Mouse (Mus musculus): ENCODE data around the gene Dnaaf2.

Gene Dnaaf2

DNA sequence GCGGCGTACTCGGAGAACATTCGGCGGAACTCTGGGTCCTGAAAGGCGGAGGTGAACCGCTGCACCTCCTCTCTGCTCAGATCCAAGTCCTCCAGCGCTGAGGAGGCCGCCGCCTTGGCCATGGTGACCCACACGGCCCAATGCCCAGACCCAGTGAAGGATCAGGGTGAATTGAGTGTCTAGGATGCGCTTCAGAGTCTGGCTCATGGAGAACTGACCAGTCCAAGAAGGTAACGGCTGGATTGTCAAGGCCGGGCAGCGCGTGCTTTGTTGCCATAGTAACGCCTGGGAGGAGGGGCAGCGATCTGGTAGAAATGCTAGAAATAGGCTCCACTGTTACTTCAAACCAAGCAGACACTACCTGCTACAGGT is at the start of gene Dnaaf2:
Gene Dnaaf2 (minus strand): TSS at position 266 of the 372 bp plus-strand sequence.
- DNase-seq (ENCODE audit: low spot score in 2 of 2) = peak; percentile 81 to 82

DNA sequence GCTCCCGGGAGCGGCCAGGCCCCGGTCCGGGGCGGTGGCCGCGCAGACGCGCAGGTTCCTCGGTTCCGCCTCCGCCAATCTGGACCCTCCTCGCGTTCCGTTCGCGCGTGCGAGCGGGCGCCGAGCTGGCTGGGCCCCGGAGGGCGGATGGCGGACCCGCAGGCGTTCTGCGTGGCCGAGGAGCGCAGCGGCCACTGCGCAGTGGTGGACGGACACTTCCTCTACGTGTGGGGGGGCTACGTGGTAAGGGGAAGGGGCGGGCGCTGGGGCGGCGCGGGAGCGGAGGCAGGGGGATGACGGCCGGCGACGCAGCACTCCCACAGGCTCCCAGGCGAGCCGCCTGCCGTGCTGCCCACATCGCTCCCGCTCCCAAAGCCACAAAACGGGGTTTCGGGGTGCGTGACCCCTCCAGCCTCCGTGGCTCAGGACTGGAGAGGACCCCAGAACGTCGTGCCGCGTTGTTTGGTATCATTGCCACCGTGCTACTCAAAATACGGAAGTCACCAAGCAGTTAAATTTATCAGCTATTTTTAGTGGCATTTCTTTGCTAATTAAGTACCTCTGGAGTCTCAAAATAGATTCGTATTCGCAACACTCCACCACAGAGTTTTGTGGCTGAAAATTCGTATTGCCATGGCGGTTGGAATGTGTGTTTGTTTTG is 43.7 kb upstream of the Dnaaf2 start:
- peak; percentile 82 to 85 for DNase-seq (ENCODE audit: low spot score in 2 of 2)

DNA sequence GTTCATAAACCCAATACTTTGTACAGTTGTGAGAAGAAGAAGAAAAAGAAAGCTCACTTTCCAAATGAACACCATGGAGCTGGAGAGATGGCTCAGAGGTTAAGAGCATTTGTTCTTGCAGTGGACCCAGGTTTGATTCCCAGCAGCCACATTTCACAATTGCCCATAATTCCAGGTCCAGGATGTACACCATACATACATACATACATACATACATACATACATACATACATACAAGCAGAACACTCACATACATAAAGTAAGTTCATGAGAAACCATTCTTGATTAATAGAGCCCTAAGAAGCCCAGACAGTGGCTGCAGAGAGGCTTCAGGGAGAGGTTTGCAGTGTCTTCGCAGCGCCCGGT is 43.2 kb upstream of the Dnaaf2 start:
- no peak for DNase-seq (ENCODE audit: low spot score in 2 of 2)

DNA sequence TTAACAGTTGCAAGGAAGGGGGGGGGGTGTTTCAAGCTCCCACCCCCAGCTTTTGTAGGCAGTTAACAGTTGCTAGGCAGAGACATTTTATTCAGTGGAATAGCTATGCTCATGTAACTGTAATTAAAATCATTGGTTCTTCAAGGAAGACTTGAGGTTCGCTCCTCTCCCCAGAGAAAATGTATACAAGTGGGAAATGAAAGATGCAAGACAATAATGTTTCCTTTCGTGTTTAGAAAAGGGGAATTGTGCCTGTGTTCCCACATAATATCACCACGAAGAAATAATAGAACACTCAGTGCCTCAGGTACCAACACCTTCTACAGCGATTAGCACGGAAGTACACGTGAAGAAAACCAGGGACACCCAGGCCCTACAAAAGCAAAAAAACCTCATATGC is 42.6 kb upstream of the Dnaaf2 start, which contains the start of gene Klhdc1:
Gene Klhdc1 (plus strand): TSS at position 301 of the 400 bp plus-strand sequence.
- no peak for DNase-seq (ENCODE audit: low spot score in 2 of 2)

DNA sequence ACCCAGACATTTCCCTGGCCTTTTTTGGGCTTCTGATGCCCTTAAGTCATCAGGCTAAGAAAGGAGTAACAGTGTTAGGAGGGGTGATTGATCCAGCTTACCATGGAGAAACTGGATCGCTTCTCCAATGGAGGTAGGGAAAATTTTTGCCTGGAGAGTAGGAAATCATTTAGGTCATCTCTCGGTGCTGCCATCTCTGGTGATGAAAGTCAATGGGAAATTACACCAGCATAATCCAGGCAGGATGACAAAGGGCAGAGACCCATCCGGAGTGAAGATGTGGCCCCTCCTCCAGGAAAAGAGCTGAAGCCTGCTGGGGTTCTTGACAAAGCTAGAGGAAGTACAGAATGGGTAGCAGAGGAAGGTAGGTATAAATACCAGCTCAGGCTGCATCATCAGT is 40.1 kb upstream of the Dnaaf2 start:
- DNase-seq (ENCODE audit: low spot score in 2 of 2) = no peak

DNA sequence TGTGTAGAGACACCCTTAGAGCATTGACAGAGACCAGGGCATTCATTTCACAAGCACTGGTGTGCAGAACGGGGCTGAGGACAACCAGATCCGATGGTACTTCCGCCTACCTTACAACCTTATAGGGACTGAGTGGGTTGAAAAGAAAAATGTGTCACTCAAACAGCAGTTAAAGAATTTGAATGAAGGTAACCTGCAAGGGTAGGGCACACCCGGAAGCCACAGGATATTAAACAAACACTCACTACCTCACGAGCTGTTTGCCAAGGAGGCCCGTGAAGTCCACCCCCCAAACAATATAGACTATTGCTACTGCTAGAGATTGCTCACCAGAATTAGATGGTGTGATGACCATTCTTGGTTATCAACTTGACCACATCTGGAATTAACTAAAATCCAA is 37.6 kb upstream of the Dnaaf2 start:
- DNase-seq (ENCODE audit: low spot score in 2 of 2) = no peak

DNA sequence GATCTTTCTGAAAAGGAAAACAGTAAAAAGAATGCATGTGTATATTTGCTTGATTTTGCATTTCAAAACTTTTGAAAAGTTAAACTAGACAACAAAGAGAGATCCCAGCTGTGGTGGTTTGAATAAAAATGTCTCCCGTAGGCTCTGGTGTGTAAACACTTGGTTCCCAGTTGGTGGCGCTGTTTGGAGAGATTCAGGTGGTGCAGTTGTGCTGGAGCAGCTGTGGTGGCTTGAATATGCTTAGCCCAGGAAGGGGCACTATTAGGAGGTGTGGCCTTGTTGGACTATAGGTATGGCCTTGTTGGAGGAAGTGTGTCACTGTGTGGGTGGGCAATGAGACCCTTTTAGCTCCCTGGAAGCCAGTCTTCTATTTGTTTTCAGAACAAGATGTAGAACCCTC is 31.0 kb upstream of the Dnaaf2 start:
- no peak for DNase-seq (ENCODE audit: low spot score in 2 of 2)

DNA sequence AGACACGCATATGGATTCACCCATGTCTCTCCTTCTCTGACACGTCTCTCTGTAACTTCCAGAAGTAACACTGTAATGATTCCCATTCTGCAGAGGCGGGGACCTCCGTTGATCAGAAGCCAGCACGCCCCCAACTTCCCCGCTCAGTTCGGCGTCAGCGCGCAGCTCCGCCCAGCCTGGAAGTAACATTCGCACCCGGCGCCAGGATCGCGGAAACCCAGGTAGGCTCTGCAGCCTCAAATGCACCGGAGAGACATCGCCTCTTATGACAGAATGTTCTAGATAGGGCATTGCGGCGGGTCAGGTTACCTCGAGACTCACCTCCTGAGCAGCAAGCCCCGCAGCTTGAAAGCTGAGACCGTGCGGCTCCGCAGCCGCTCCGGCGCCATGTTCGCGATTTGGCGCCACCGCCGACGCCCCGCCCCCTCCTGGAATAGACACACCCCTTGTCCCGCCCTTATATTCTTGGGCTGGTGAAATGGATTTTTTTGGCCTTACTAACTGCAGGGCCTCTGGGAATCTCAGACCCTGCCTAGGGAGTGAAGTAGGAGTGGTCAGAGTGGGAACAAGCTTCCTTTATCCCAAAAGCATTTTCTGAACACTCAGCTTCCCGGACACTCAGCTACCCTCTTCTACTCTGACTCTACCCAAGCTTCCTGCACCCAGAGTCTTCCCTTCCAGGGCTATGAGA is 29.7 kb upstream of the Dnaaf2 start, which contains the start of gene Pole2:
Gene Pole2 (minus strand): TSS at position 420 of the 691 bp plus-strand sequence.
- DNase-seq (ENCODE audit: low spot score in 2 of 2) = peak; percentile 86 to 91

DNA sequence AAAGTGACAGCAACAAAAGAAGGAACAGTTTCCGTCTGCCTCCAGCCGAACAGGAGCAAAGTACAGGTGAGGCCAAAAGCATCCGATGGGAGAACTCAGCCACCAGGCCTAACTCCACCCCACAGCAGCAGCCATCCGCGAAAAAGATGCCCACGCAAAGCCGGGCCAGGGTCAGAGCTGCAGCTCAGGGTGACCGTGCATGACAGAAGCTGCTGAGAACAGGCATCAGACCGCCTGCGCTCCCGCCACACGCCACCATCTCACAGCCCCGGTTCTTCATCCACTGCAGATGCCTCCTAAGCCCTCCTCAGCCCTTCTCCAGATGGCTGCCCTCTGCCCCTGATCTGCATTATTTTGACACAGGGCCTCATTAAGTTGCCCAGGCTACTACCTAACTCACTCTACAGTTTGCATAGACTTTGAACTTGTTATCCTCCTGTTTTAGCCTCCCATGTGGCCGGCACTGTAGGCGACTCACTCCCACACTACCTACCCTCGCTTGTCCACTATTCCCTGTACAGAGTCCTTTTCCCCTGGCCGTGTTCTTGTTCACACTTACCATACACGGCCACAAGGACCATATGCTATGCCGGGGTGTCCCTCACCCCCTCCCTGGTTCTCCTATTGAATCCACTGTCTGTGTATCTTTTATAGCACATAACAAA is 22.5 kb upstream of the Dnaaf2 start:
- DNase-seq (ENCODE audit: low spot score in 2 of 2) = no peak

DNA sequence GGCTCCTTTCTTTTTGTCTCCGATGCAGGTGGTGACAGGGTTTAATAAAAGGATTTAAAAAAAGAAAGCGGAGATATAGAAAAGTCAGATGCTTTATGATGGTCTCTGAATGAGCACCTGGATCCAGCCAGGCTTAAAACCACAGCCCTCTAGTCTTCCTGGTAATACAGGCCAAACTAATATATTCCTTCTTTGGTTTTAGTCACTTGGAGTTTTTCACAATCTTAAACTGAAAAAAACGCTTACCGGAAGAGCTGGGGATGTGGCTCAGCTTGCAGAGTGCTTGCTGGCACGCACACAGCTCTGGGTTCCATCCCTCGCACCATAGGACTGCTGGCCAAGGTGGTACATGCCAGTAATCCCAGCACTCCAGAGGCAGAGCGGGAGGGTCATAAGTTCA is 18.4 kb upstream of the Dnaaf2 start:
- DNase-seq (ENCODE audit: low spot score in 2 of 2) = no peak

DNA sequence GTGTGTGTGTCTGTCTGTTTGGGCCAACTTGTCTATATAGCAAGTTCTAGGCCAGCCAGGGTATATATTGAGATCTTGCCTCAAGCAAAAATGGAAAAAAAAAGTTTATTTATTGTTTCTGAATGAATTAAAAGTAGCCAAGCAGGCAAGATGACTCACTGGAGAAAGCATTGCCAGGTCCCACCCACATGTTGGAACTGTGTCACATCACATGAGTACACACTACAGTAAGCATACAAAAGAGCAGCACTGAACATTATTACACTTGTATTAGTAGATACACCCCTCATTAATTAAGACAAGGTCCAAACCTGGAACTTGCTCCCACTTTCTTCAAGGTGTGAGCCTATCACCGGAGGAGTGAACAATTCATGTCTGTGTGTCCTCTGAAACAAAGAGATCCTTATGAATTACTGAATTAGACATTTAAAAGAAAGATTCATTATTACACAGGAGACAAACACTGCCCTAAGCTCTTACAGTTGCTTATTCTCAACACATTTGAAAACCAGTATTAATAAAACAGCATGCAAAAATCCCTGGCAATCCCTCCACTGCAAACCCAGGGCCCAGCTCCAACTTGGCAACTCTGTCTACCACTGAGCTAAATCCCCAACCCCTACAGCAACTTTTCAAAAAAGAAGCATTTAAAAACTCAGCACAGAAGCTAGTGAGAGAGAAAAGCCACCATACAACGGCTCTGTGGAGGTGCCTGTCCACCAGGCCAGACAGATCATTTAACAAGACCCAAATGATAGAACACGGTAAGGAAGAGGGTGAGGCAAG is 17.0 kb upstream of the Dnaaf2 start:
- peak; percentile 59 to 60 for DNase-seq (ENCODE audit: low spot score in 2 of 2)

DNA sequence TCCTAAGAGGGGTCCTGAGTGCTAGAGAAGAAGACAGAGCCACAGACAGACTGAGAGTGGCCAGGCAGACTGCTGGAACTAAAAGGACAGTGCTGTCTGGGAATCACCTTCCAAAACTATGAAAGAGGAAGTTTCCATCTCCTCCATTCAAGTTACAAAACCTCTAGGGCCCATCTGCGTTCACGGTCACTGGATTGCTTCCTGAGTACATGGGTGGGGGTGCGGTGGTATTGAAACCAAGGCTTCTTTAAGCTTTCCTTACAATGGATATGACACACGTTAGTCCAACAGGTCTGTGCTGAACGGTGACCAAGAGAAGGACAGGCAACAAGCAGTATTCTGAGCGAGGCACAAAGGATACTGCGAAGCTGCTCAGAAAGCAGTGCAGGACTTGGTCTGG is 16.2 kb upstream of the Dnaaf2 start:
- no peak for DNase-seq (ENCODE audit: low spot score in 2 of 2)

DNA sequence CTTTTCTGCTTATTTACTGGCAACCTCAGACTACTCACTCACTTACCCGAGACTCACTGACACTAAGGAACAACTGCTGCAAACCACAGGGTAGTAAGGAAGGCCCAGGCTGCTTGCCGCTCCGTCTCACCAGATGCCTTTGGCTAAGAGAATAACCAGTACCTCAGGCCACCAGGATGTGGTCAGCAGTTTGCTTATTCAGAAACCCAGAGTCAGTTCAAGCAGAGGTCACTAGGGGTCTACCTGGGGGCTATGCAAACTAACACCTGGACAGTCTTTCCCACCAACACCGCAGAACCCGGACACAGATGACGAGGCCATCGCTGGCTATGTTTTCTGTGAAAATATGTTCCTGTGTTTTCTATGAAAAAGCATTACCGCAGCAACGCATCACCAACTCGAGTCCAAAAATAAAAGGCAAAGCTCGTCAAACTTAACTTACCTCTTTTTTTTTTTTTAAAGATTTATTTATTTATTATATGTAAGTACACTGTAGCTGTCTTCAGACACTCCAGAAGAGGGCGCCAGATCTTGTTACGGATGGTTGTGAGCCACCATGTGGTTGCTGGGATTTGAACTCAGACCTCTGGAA is 15.1 kb upstream of the Dnaaf2 start:
- no peak for DNase-seq (ENCODE audit: low spot score in 2 of 2)

DNA sequence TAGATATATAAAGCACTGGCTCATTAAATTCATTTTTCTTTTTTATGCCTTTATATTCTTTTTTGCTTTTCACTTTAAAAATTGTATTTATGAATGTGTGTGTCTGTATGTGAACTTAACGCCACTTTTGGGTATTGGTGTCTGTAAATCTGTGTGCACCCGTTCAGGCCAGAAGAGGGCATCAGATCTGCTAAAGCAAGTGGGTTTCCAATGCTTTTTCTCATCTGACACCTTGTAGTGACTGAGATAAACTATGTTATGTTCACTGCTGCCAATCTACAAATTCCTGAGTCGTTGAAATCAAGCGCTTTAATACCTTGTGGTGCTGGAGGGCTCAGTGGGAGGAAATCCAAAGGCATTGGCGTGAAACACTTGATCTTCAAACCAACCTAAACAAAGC is 12.8 kb upstream of the Dnaaf2 start:
- DNase-seq (ENCODE audit: low spot score in 2 of 2) = peak in 1 of 2 experiments; percentile 41

DNA sequence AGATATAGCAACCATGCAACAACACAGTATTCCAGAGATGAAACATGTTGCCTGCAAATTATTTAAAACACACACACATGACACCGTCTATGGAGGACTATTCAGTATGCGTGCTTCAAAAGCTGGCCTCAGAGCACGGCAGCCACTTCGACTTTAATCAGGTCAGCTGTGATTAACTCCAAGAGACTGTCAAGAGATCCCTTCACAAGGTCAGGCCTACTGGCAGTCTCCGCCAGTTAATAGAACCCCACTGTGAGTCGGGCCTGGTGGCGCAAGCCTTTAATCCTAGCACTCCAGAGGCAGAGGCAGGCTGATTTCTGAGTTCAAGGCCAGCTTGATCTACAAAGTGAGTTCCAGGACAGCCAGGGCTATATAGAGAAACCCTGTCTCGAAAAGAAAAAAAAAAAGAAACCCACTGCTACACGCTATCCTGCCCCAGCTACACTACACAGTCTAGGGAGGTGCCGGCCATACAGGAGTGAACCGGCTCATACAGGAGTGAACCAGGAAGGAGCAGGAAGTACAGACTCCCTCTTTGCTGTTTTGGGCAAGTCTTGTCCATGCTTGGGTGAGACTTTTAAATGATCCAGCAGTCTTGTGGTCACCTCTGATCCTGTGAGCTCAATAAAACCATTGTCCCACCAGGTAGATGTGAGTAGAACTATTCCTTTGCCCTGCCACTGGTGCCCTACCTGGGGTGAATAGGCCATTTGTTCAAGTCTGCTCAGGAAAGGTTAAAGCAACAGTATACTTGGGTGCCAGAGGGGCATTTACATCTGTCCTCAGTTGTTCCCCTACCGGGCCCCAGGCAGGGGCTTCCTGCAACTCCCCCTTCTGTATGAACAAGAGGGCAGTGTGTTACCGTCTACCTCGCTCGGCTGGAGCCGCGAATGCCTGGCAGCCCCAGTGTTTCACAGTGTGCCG is 12.1 kb upstream of the Dnaaf2 start:
- no peak for DNase-seq (ENCODE audit: low spot score in 2 of 2)

DNA sequence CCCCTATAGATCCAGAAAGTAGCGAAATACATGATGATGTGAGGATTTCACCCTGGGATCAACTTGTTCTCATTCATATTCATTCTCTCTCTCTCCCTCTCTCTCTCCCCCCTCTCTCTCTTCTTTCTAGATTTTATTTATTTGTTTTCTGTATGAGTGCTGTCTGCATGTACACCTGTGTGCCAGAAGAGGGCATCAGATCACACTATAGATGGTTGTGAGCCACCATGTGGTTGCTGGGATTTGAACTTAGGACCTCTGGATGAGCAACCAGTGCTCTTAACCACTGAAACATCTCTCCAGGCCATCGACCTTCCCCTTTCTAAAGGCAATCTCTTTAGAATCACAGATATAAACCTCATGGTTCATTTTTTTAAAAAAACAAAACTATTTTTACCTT is 10.3 kb upstream of the Dnaaf2 start:
- DNase-seq (ENCODE audit: low spot score in 2 of 2) = no peak

DNA sequence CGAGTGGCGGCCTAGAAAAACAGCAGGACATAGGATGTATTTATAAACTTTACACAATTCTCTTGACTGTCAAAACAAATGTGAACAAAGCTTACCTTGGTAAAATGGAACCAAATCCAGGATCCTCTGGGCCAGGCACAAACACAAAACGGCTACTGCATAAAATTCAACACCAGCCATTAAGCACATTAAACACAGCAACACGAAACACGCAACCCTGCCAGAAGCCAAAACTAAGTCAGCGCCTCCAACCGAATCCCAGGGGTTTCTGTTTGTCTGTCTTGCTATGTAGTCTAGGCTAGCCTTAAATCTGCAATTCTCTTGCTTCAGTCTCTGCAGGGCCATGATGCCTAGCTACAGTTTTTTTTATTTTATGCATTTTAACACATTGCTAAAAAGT is 9.7 kb upstream of the Dnaaf2 start:
- no peak for DNase-seq (ENCODE audit: low spot score in 2 of 2)

DNA sequence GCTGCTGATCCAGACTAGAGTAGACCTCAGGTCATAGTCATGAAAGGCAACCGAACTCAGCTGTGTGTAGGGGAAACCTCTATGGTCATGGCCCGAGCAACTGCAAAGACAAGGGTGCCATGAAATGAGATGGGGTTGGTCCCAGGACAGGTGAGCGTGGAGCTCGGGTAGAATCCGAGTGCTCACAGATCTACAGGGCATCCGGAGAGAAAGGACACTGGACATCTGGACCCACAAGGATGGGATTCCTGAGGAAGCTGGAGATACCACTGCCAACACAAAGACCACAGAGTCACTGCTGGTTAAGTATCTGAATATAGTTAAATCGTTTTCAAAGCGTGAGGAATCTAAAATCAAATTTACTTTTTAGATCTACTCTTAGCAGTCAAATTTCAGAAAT is 9.2 kb upstream of the Dnaaf2 start:
- no peak for DNase-seq (ENCODE audit: low spot score in 2 of 2)

DNA sequence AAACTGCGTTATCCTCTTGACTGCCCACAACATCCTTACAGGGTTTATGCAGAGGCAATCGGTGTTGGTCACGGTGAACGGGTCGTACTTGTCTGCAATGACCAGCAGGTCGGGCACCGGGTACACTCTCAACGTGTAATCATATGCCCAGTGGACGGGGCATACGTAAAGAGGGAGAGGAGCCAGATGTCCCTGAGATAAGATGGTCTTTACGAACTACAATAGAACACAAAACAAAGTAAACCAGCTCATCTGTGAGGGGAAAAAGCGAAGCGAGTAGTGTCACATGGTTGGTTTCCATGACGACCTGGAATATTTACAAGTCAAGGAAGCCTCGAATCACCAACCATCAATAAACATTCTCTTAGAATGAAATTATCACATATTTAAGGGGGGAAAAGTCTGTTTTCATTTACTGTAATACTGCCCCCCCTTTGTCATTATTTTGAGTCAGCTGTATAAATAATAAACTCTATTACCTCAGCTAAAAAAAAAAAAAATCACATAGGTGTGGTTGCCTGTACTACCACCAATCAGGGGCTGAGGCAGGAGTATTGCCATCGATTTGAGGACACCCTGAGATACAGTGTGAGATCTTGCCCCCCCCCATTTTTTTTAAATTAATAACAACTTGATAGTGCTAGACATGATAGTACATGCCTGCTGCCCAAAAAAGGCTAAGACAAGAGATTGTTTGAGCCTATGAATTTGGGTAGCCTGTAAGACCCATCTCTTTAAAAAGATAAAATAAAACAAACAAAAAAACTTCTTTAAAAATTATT is 6.0 kb upstream of the Dnaaf2 start, which contains the start of gene Gm49384:
Gene Gm49384 (minus strand): TSS at position 216 of the 782 bp plus-strand sequence.
- DNase-seq (ENCODE audit: low spot score in 2 of 2) = no peak

DNA sequence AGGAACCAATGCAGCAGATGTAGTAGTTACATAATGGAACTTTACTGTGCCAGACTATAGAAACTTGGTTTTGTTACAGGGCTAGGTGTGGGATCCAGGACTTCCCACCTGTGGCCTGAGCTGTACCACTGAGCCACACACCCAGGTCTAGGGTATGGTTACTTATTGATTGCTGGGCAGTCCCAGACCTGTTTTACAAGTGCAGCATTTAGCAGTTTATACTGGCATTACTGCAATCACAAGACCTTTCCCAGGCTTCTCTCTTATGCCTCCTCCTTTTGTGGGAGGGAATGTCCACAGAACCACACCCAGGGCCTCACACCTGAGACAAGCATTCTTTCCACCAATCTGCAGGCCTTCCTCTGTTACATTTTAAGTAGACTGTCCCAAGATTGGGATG is 756 bp upstream of the Dnaaf2 start:
- DNase-seq (ENCODE audit: low spot score in 2 of 2) = no peak
